Mouse (Mus musculus) liver, embryonic 14.5 days (tissue): Measurements from ENCODE around the gene Tango6.

Experiments
- CTCF ChIP-seq: IDR thresholded peaks from 2 replicates; pipeline ENCODE4 v1.5.1; 2016; ENCODE audit warnings: antibody characterized with exemption, low read depth, control low read depth
- EP300 ChIP-seq: IDR thresholded peaks from 2 replicates; pipeline ENCODE4 v1.6.1; 2016; ENCODE audit warnings: antibody characterized with exemption, low read depth

DNA sequence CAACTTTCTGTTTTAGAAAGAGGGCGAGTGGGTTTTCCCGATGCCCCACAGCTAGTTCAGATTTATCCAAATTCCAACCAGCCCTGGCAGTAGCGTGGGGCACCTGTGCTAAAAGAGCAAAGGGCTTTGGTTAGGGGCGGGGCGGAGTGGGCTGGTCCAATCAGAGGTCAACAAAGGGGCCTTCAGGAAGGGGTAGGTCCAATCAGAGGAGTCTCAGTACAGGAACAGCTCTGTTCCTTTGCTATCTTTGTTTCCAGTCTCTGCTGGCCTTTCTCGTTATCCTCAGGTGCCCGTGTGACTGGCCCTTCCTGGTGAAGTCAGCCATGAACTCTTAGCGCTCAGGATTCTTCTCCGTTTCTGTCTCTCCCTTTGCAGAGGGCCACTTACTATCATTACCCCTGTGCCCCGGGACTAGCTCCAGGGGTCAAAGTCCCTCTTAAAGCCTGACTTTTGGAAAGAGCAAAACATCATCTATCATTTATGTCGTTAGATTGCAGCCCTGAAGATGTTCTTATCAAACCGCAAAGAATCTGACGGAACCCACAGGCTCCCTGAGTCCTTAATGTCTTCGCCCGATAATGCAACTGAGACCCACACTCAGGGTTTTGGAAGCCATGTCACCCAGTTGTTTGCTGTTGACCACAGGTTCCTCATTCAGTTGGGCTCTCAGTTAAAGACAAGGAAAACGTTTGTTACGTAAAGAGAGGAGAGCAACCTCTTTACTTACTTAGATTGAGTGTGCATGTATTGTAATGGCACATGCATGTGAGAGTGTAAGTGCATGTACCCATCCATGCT is 49.3 kb upstream of the Tango6 start:
- TF ChIP-seq CTCF (no peak), EP300 (no peak)
